Mouse (Mus musculus) urinary bladder, postnatal 10 days (tissue): ENCODE data around the gene Lyrm1.

Experiments
- DNase-seq: peaks from one replicate; pipeline ENCODE4 v3.0.0; 2022; ENCODE audit warnings: low spot score

Lyrm1 gene

GRCm38 (mm10) chr7:119895639-119896512, at the start of gene Lyrm1, which contains the start of gene Dcun1d3:
Lyrm1 (plus strand) TSS chr7:119895861.
Dcun1d3 (minus strand) TSS chr7:119896298.
- peak; percentile 95 for DNase-seq

GRCm38 (mm10) chr7:119847396-119847795, 48.3 kb upstream of the Lyrm1 start:
- DNase-seq = no peak

- DNase-seq = peak; percentile 26
Observed at GRCm38 (mm10) chr7:119849096-119849495, 46.6 kb upstream of the Lyrm1 start.

GRCm38 (mm10) chr7:119850737-119851136, 44.9 kb upstream of the Lyrm1 start:
- no peak for DNase-seq

GRCm38 (mm10) chr7:119852494-119852893, 43.2 kb upstream of the Lyrm1 start:
- no peak for DNase-seq

GRCm38 (mm10) chr7:119853186-119853585, 42.5 kb upstream of the Lyrm1 start:
- no peak for DNase-seq

GRCm38 (mm10) chr7:119854362-119854761, 41.3 kb upstream of the Lyrm1 start:
- no peak for DNase-seq

- DNase-seq = no peak
Observed at GRCm38 (mm10) chr7:119855031-119855430, 40.6 kb upstream of the Lyrm1 start.

- no peak for DNase-seq
Observed at GRCm38 (mm10) chr7:119859476-119859875, 36.2 kb upstream of the Lyrm1 start.

- DNase-seq = no peak
Observed at GRCm38 (mm10) chr7:119860116-119860515, 35.5 kb upstream of the Lyrm1 start.

GRCm38 (mm10) chr7:119860554-119860953, 35.1 kb upstream of the Lyrm1 start:
- no peak for DNase-seq

GRCm38 (mm10) chr7:119860971-119861334, 34.7 kb upstream of the Lyrm1 start:
- no peak for DNase-seq

GRCm38 (mm10) chr7:119861335-119862091, 34.1 kb upstream of the Lyrm1 start:
- DNase-seq = peak; percentile 17

GRCm38 (mm10) chr7:119862167-119862566, 33.5 kb upstream of the Lyrm1 start:
- DNase-seq = no peak

GRCm38 (mm10) chr7:119864500-119864899, 31.2 kb upstream of the Lyrm1 start:
- no peak for DNase-seq

GRCm38 (mm10) chr7:119866136-119866535, 29.5 kb upstream of the Lyrm1 start:
- DNase-seq = no peak

GRCm38 (mm10) chr7:119872204-119872603, 23.5 kb upstream of the Lyrm1 start:
- no peak for DNase-seq

- no peak for DNase-seq
Observed at GRCm38 (mm10) chr7:119873050-119873449, 22.6 kb upstream of the Lyrm1 start.

GRCm38 (mm10) chr7:119875776-119876440, 19.8 kb upstream of the Lyrm1 start:
- no peak for DNase-seq

- no peak for DNase-seq
Observed at GRCm38 (mm10) chr7:119879171-119879570, 16.5 kb upstream of the Lyrm1 start.

GRCm38 (mm10) chr7:119880345-119880744, 15.3 kb upstream of the Lyrm1 start:
- no peak for DNase-seq

GRCm38 (mm10) chr7:119881229-119881628, 14.4 kb upstream of the Lyrm1 start:
- no peak for DNase-seq

GRCm38 (mm10) chr7:119887887-119888286, 7.8 kb upstream of the Lyrm1 start:
- no peak for DNase-seq
